Mouse (Mus musculus) MN1 (cell line): ENCODE measurements around the gene Plxnb2.

Experiments
- DNase-seq: peaks from one replicate; pipeline ENCODE4 v3.0.0-alpha.2; 2016; ENCODE audit warnings: low spot score

The Plxnb2 gene

GRCm38 (mm10) chr15:89179630-89179964 is 991 bp downstream of the Plxnb2 start:
- DNase-seq: peak; percentile 31

GRCm38 (mm10) chr15:89178954-89179629 is 1.5 kb downstream of the Plxnb2 start:
- peak; percentile 61 for DNase-seq

GRCm38 (mm10) chr15:89178260-89178860 is 2.2 kb downstream of the Plxnb2 start:
- DNase-seq: no peak

- DNase-seq: no peak
Observed at GRCm38 (mm10) chr15:89177576-89178259, 2.9 kb downstream of the Plxnb2 start.

DNA sequence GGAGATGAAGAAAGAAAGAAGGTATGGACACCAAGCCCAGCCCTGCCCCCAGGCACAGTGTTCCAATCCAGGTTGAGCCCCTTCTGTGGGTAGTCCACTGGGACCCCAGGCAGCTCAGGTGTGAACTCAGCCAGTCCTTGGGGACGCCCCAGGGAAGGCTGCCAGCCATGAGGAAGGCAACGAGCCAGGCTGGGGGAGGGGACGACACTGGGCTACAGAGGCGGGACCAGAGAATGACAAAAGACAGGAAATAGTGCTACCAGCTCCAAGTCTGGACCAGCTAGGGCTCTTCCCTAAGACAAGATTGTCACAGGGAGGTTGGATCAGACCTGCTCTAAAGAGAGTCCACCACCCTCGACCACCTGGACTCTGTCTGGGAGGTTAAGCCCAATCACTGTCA is 3.5 kb downstream of the Plxnb2 start:
- peak; percentile 70 for DNase-seq

GRCm38 (mm10) chr15:89175411-89176155 is 5.0 kb downstream of the Plxnb2 start:
- DNase-seq: no peak

- no peak for DNase-seq
Observed at GRCm38 (mm10) chr15:89174889-89175339, 5.7 kb downstream of the Plxnb2 start.

- DNase-seq: peak; percentile 83
Observed at GRCm38 (mm10) chr15:89173906-89174214, 6.7 kb downstream of the Plxnb2 start.

- DNase-seq: peak; percentile 68
Observed at GRCm38 (mm10) chr15:89173024-89173905, 7.3 kb downstream of the Plxnb2 start.

DNA sequence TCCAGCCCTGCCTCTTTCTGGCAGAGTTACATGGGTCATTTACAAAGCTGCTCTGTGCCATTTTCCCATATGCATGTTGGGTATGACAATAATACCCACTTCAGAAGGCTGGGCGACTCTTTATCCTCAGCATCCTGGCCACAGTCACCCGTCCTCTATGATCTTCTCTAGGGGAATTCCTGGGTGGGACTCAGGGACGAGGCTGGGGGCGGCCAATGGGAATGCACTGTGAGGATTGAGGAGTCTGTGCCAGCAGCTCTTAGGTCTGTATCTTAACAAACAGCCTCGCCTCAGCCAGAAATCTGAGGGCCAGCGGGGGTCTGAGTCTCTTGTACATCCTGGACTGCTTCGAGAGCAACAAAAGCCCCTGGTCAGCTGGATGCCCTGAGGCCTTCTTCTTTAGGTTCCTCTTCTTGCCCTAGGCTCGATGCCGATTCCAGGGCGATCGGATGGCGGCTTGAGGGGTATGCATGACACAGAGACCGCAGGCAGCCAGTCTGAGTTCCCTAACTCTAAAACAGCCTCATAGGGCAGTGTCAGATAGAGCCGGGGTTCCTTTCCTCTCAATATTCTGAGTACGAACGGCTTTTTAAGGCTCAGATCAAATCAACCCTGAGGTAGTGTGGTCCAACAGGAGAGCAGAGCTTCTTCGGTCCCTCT is 8.2 kb downstream of the Plxnb2 start:
- DNase-seq: peak; percentile 34

- DNase-seq: no peak
Observed at GRCm38 (mm10) chr15:89171526-89172051, 9.0 kb downstream of the Plxnb2 start.

DNA sequence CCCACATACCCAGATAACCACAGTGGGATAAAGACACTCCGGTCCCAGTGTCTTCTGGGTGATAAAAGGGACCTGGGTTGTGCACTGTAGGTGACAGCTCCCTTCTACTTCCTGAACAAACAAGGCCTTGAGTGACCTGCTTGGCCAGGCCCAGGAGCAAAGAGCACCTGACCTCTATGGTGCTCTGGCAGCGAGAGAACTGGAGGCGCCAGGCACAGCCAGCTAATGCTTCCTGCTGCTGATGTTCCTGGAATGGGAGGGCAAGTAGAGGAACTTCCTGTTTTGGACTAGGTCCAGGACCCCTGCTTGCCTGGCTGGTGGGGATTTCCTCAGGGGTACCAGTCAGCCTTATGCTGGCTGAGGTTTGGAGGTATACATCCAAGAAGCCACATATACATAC is 10.5 kb downstream of the Plxnb2 start:
- no peak for DNase-seq

DNA sequence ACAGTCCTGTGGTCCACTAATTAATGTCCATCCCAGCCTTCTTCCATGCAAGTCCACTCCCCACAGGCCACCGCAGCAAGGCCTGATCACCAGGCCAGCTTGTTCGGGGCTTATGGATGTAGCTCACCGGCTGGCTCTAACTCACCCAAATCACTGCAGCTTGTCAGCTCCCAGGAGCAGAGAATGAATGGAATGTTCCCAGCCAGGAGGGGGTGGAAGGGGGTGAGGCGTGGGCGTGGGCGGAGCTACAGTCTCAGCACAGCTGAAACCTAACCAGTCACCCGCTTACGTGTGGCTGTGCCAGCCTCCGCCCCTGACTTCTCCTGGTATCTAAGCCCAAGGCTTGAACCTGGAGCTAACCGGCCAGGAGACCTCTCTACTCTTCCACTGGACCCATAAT is 11.2 kb downstream of the Plxnb2 start:
- DNase-seq: peak; percentile 78

GRCm38 (mm10) chr15:89168922-89169321 is 11.7 kb downstream of the Plxnb2 start:
- DNase-seq: no peak

DNA sequence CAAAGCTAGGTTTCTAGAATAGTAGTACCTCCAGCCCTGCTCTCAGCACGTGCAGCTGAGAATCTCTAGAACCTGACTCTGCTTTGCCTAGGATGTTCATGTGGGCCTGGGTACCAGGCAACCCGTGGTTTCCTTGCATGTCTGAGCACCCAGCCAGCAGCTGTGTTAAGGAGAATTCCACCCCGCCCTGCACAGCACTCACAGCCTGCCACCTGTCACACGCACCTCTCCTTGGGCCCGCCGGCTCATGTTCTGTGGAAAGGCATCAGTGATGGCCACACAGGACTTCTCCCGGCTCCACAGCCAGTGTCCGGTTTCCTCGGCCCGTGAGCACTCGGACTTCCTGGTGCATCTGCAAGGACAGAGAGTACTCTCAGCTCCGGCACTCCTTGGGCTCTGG is 15.1 kb downstream of the Plxnb2 start:
- no peak for DNase-seq

GRCm38 (mm10) chr15:89161397-89161796 is 19.2 kb downstream of the Plxnb2 start:
- no peak for DNase-seq

DNA sequence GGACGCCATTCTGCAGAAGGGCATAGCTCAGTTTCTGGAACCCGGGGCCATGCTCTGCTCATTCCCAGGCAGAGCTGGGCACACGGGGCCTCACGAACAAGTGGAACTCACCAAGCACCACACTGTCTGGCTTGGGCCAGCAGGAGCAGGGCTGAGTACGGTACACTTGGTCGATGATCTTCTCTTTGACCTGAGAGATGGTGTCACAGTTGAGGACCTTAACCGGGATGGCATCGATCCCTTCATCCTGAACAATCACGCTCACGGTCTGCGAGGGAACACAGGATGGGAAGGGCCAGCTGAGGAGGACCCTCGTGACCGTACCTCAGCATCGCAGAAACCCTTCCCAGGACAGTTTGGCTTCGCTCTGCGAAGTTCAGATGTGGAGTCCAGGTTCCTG is 22.1 kb downstream of the Plxnb2 start:
- no peak for DNase-seq

DNA sequence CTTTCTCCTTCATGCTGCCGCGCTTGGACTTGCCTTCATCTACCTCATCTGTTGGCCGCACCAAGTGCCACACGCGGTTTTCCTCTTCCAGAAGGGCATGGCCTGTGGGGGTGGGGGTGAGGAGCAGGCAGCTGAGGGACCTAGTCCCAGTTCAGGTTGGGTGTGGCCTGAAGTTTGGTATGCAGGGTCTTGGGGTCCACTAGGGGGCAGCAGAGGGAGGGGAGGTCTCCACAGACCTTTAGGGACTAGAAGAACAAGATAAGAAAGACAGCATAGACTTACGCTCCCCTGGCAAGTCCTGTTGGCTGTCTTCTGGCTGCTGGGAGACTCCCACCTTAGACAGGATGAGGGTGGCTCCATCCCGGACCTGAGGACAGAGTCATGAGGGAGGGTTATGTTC is 22.6 kb downstream of the Plxnb2 start:
- DNase-seq: peak; percentile 85

GRCm38 (mm10) chr15:89152312-89152711 is 28.3 kb downstream of the Plxnb2 start:
- peak; percentile 51 for DNase-seq

GRCm38 (mm10) chr15:89150041-89150390 is 30.6 kb downstream of the Plxnb2 start:
- DNase-seq: peak; percentile 47
